Mouse (Mus musculus) spleen, adult 2 months (tissue): ENCODE measurements at regions not wholly inside any gene's neighbourhood (a gene's known extent, or its start where the extent isn't known, plus 50 kb on each side); places are given as distances from the start of the nearest gene placed in this dataset.

Experiments used
- CTCF ChIP-seq: fragments of 200-500 bp; IDR thresholded peaks from 2 replicates; pipeline ENCODE4 v1.5.1; 2011; ENCODE audit warnings: mild to moderate bottlenecking, inconsistent platforms; ENCODE audit not compliant: insufficient read depth, insufficient read length, insufficient replicate concordance; ENCODE audit errors: extremely low read depth
- POLR2A ChIP-seq: fragments of 200-500 bp; IDR thresholded peaks from 2 replicates; pipeline ENCODE4 v1.6.1; 2011; ENCODE audit warnings: low read depth, low read length, inconsistent platforms

- no peak for TF ChIP-seq POLR2A
- no peak for TF ChIP-seq CTCF
Measured at GRCm38 (mm10) chr7:138501347-138502014, 104.0 kb upstream of the Tcerg1l start.
